8 mouse cellular contexts compared by ENCODE assay signal in the genomic region with DNA sequence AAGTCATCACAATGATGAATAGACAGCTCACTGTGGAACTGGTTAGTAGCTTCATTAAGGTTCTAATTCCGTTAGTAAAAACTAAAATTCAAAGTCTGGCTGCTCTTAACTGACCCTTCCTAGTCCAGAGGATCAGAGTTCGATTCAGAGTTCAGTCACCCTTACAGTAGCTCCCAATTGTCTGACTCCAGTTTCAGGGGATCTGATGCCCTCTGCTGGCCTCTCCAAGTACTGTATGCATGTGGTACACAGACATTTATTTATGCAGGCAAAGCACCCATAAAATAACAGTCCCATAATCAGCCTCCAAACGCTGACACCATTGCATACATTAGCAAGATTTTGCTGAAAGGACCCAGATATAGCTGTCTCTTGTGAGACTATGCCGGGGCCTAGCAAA. TPM values are rescaled to one million over a fixed set of nuclear protein-coding genes. Genes with fewer than 3 reads are reported as not detected.
DNase-seq lines count a peak whose midpoint lies in the region; ATAC-seq lines count a peak whose summit lies in the region.

No protein-coding gene starts in this region.

- no peak overlapping the region for H3K27ac ChIP-seq in intestine, embryonic 14.5 days (ENCODE audit: low read depth)
- no peak overlapping the region for H3K27ac ChIP-seq in intestine, embryonic 15.5 days
- no peak overlapping the region for H3K27ac ChIP-seq in forebrain, embryonic 12.5 days
- H3K27ac ChIP-seq in hindbrain, embryonic 16.5 days (ENCODE audit: low read depth, low read length), result no peak overlapping the region
- no peak overlapping the region for H3K27ac ChIP-seq in midbrain, embryonic 13.5 days

- no peak overlapping the region for H3K4me2 ChIP-seq in intestine, embryonic 14.5 days (ENCODE audit: low read length)
- H3K4me2 ChIP-seq in intestine, embryonic 15.5 days (replicated peaks), result no peak overlapping the region
- H3K4me2 ChIP-seq in forebrain, embryonic 12.5 days, result no peak overlapping the region
- no peak overlapping the region for H3K4me2 ChIP-seq in hindbrain, embryonic 16.5 days (ENCODE audit: low read length)
- H3K4me2 ChIP-seq in midbrain, embryonic 13.5 days (replicated peaks), result no peak overlapping the region

- no peak overlapping the region for H3K4me3 ChIP-seq in intestine, embryonic 14.5 days (ENCODE audit: low read depth, low read length)
- no peak overlapping the region for H3K4me3 ChIP-seq in intestine, embryonic 15.5 days (replicated peaks)
- no peak overlapping the region for H3K4me3 ChIP-seq in forebrain, embryonic 12.5 days (replicated peaks)
- no peak overlapping the region for H3K4me3 ChIP-seq in hindbrain, embryonic 16.5 days (ENCODE audit: low read length)
- no peak overlapping the region for H3K4me3 ChIP-seq in midbrain, embryonic 13.5 days (replicated peaks)

- H3K9me3 ChIP-seq in intestine, embryonic 14.5 days (ENCODE audit: control insufficient read depth, low read length), result no peaks in the 10 kb centered on the region
- no peaks in the 10 kb centered on the region for H3K9me3 ChIP-seq in intestine, embryonic 15.5 days
- H3K9me3 ChIP-seq in forebrain, embryonic 12.5 days, result no peaks in the 10 kb centered on the region
- no peaks in the 10 kb centered on the region for H3K9me3 ChIP-seq in hindbrain, embryonic 16.5 days (ENCODE audit: control insufficient read depth, low read length)
- no peaks in the 10 kb centered on the region for H3K9me3 ChIP-seq in midbrain, embryonic 13.5 days

- H3K9ac ChIP-seq in intestine, embryonic 14.5 days (ENCODE audit: low read length), result no peak overlapping the region
- H3K9ac ChIP-seq in intestine, embryonic 15.5 days, result no peak overlapping the region
- H3K9ac ChIP-seq in forebrain, embryonic 12.5 days, result no peak overlapping the region
- H3K9ac ChIP-seq in hindbrain, embryonic 16.5 days (ENCODE audit: low read depth, low read length), result no peak overlapping the region
- no peak overlapping the region for H3K9ac ChIP-seq in midbrain, embryonic 13.5 days (replicated peaks)

- H3K36me3 ChIP-seq in intestine, embryonic 14.5 days (ENCODE audit: control insufficient read depth, insufficient read depth, low read length), result no peaks in the 10 kb centered on the region
- H3K36me3 ChIP-seq in intestine, embryonic 15.5 days, result no peaks in the 10 kb centered on the region
- no peaks in the 10 kb centered on the region for H3K36me3 ChIP-seq in forebrain, embryonic 12.5 days (replicated peaks)
- H3K36me3 ChIP-seq in hindbrain, embryonic 16.5 days (ENCODE audit: control insufficient read depth, insufficient read depth, low read length), result peaks cover 14% of the 10 kb centered on the region
- H3K36me3 ChIP-seq in midbrain, embryonic 13.5 days, result peaks cover 9% of the 10 kb centered on the region

- ATAC-seq in intestine, embryonic 14.5 days (replicated peaks; ENCODE audit: low FRiP score, low TSS enrichment, low read depth), result no peak
- ATAC-seq in intestine, embryonic 15.5 days, result no peak
- 0 out of 2 replicates have a peak, but pooled peaks have one; percentile 53 for ATAC-seq in forebrain, embryonic 12.5 days (ENCODE audit: low FRiP score)
- peak; percentile 63; the same call in 1 of the 2 replicates for ATAC-seq in hindbrain, embryonic 16.5 days
- ATAC-seq in midbrain, embryonic 13.5 days, result peak; percentile 65

- H3K4me1 ChIP-seq in intestine, embryonic 14.5 days (replicated peaks; ENCODE audit: control insufficient read depth, insufficient read depth, low read length), result no peaks in the 10 kb centered on the region
- H3K4me1 ChIP-seq in intestine, embryonic 15.5 days (replicated peaks), result no peaks in the 10 kb centered on the region
- H3K4me1 ChIP-seq in forebrain, embryonic 12.5 days, result 0 out of 2 replicates have a peak, but pooled peaks cover 2% of the 10 kb centered on the region
- H3K4me1 ChIP-seq in hindbrain, embryonic 16.5 days (ENCODE audit: control insufficient read depth, insufficient read depth, low read depth, low read length), result no peaks in the 10 kb centered on the region
- 0 out of 2 replicates have a peak, but pooled peaks cover 4% of the 10 kb centered on the region for H3K4me1 ChIP-seq in midbrain, embryonic 13.5 days (replicated peaks)

- WGBS in intestine, embryonic 14.5 days, result 28% methylated on average over 4 of the region's 4 CpGs
- WGBS in intestine, embryonic 15.5 days, result 23% methylated on average over 4 of the region's 4 CpGs
- WGBS in forebrain, embryonic 12.5 days, result 14% methylated on average over 4 of the region's 4 CpGs
- 22% methylated on average over 4 of the region's 4 CpGs for WGBS in hindbrain, embryonic 16.5 days
- 18% methylated on average over 4 of the region's 4 CpGs for WGBS in midbrain, embryonic 13.5 days

- H3K27me3 ChIP-seq in intestine, embryonic 14.5 days (replicated peaks; ENCODE audit: control insufficient read depth, insufficient read depth, low read length), result no peaks in the 10 kb centered on the region
- H3K27me3 ChIP-seq in intestine, embryonic 15.5 days (replicated peaks), result no peaks in the 10 kb centered on the region
- H3K27me3 ChIP-seq in forebrain, embryonic 12.5 days, result no peaks in the 10 kb centered on the region
- H3K27me3 ChIP-seq in hindbrain, embryonic 16.5 days (replicated peaks; ENCODE audit: control insufficient read depth, insufficient read depth, low read length), result no peaks in the 10 kb centered on the region
- no peaks in the 10 kb centered on the region for H3K27me3 ChIP-seq in midbrain, embryonic 13.5 days

- DNase-seq in intestine, embryonic 14.5 days (ENCODE audit: low spot score), result peak; percentile 80
- DNase-seq in c-Kit-positive CD71-negative TER-119-negative erythroid progenitor cells, embryonic 14.5 days (ENCODE audit: low read depth), result peak; percentile 42
- DNase-seq in left cerebral cortex, adult 9 months (ENCODE audit: low spot score in 2 of 2), result peak; percentile 16 to 81
- peak; percentile 26 to 75 for DNase-seq in spleen, postnatal 4 days (ENCODE audit: low spot score in 2 of 2)

RNA-seq across cellular contexts. Expression of gene Hebp2, which starts 56.2 kb away (rescaled TPM):
- 12.3 and 17.9 TPM in 2 replicates for polyA plus RNA-seq in intestine, embryonic 14.5 days (2014; fragmentation: Nextera tagmentation; extraction: Ambion mirVana)
- 7.4 and 9.0 TPM in 2 replicates for polyA plus RNA-seq in intestine, embryonic 15.5 days (2015; fragmentation: Nextera tagmentation; extraction: Ambion mirVana)
- 6.8 and 8.8 TPM in 2 replicates for polyA plus RNA-seq in forebrain, embryonic 12.5 days (2016; fragmentation: Nextera tagmentation; extraction: Ambion mirVana)
- polyA plus RNA-seq in hindbrain, embryonic 16.5 days (2015; fragmentation: Nextera tagmentation; extraction: Ambion mirVana), result 13.7 and 20.2 TPM in 2 replicates
- 7.6 TPM in 2 replicates for polyA plus RNA-seq in midbrain, embryonic 13.5 days (2015; fragmentation: Nextera tagmentation; extraction: Ambion mirVana)

Comparison
In these comparisons a context has a peak if more than half of its experiments do, and no peak if none do; other contexts are left out.
1. ATAC-seq: peak in forebrain, embryonic 12.5 days (single experiment), hindbrain, embryonic 16.5 days (single experiment) and midbrain, embryonic 13.5 days (single experiment); none in intestine, embryonic 14.5 days (single experiment) and intestine, embryonic 15.5 days (single experiment).
2. Peak in every context shown above with its lines, with median percentiles within 50 percentile points of each other: DNase-seq.